Mouse (Mus musculus): ENCODE data around the gene Fam76b.

- TF ChIP-seq GATA1 (IDR thresholded peaks at IDR 0.05; ENCODE audit: low read length) (no peak), TAL1 (IDR thresholded peaks at IDR 0.05; ENCODE audit: low read length) (no peak)
These were observed 9.1 kb upstream of the Fam76b start for GRCm38 (mm10) chr9:13818369-13818768.

All from erythroblast, embryonic 14.5 days (primary cell).